Mouse (Mus musculus): Measurements from ENCODE around the gene Becn1. TPM values are rescaled to one million over a fixed set of nuclear protein-coding genes. Genes with fewer than 3 reads are reported as not detected.
A peak's percentile ranks its signal among the peaks of the same experiment; 100 is the strongest.
"Not testable (repeated sequence)": the region's sequence is repeated elsewhere in the genome, so short reads cannot be mapped to it uniquely, and the experiment has no call there.

Gene Becn1
- polyA plus RNA-seq, 1 experiment from 2014 or later: 175 TPM

DNA sequence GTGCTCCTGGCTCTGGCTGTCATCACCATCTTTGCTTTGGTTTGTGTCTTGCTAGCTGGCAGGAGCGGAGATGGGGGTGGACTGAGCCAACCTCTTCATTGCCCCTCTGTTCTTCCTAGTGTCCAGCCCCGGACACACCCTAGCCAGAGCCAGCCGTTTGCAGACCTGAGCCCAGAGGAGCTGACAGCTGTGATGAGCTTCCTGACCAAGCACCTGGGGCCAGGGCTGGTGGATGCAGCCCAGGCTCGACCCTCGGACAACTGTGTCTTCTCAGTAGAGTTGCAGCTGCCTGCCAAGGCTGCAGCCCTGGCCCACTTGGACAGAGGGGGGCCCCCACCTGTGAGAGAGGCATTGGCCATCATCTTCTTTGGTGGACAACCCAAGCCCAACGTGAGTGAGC lies 28.9 kb upstream of the Becn1 start:
- not testable (repeated sequence) for H3K4me2 ChIP-seq; H3K36me3 ChIP-seq; H3K9ac ChIP-seq (replicated peaks); ATAC-seq (ENCODE audit: low FRiP score); H3K9me3 ChIP-seq (replicated peaks); H3K4me1 ChIP-seq; H3K4me3 ChIP-seq (replicated peaks); H3K27ac ChIP-seq (replicated peaks); H3K27me3 ChIP-seq (replicated peaks)
- 86% methylated on average over 6 of the region's 6 CpGs for WGBS

DNA sequence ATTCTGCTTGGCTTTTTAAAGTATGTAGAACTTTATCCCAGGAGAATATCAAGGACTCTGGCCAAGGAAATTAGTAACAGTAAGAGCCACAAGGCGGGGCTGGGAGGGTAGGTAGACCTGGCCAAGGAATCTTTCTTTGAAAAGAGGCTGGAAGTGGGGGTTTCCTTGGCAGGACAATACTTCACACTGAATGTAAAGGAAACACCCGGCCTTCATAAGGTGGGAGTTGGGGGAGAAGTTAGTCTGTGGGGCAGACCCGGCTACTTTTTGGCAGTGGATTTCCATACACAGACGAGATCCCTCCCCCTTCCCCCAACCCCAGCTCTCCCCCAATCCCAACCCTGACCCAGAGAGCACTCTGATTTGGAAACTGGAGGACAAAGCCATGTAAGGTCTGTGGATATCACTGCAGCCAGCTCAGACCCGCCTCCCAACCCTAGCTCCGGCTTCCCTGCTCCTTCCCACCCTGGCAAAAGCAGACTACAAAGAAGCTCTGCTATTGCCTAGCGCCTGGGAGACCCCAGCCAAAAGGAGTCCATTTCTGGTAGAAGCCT lies 28.4 kb upstream of the Becn1 start, which contains the start of gene Aoc3:
Aoc3 (plus strand) TSS at position 235 of the 554 bp plus-strand sequence.
- Histone ChIP-seq H3K9ac (replicated peaks) (no peak within 1 kb of the TSS), H3K9me3 (replicated peaks) (no peaks in the 10 kb centered on the region), H3K27me3 (replicated peaks) (no peaks in the 10 kb centered on the region), H3K4me3 (replicated peaks) (no peak within 1 kb of the TSS), H3K36me3 (peaks cover 6% of the 10 kb centered on the region), H3K4me2 (no peak within 1 kb of the TSS), H3K4me1 (0 out of 2 replicates have a peak, but pooled peaks cover 7% of the 10 kb centered on the region), H3K27ac (replicated peaks) (no peak within 1 kb of the TSS)
- ATAC-seq (ENCODE audit: low FRiP score): no peak
- WGBS: 71% methylated on average over 7 of the region's 7 CpGs

- Histone ChIP-seq H3K4me3 (replicated peaks) (no peak overlapping the region), H3K27me3 (replicated peaks) (no peaks in the 10 kb centered on the region), H3K4me2 (no peak overlapping the region), H3K27ac (replicated peaks) (0 out of 2 replicates have a peak overlapping the region, but pooled peaks have one; percentile 5), H3K36me3 (peaks cover 19% of the 10 kb centered on the region), H3K9me3 (replicated peaks) (no peaks in the 10 kb centered on the region), H3K4me1 (0 out of 2 replicates have a peak, but pooled peaks cover 7% of the 10 kb centered on the region), H3K9ac (replicated peaks) (no peak overlapping the region)
- 76% methylated on average over 6 of the region's 6 CpGs for WGBS
- ATAC-seq (ENCODE audit: low FRiP score): no peak
Measured at GRCm38 (mm10) chr11:101328941-101329635, 27.0 kb upstream of the Becn1 start.

GRCm38 (mm10) chr11:101327311-101327710 lies 25.2 kb upstream of the Becn1 start:
- Histone ChIP-seq H3K36me3 (peaks cover 31% of the 10 kb centered on the region), H3K27me3 (replicated peaks) (no peaks in the 10 kb centered on the region)
- ATAC-seq (ENCODE audit: low FRiP score): no peak

GRCm38 (mm10) chr11:101326147-101326546 lies 24.1 kb upstream of the Becn1 start:
- peaks cover 42% of the 10 kb centered on the region for H3K36me3 ChIP-seq
- 86% methylated on average over 11 of the region's 11 CpGs for WGBS
- H3K27ac ChIP-seq (replicated peaks): no peak overlapping the region
- no peak overlapping the region for H3K4me2 ChIP-seq
- 0 out of 2 replicates have a peak, but pooled peaks cover 7% of the 10 kb centered on the region for H3K4me1 ChIP-seq
- no peaks in the 10 kb centered on the region for H3K27me3 ChIP-seq (replicated peaks)
- no peaks in the 10 kb centered on the region for H3K9me3 ChIP-seq (replicated peaks)
- ATAC-seq (ENCODE audit: low FRiP score): no peak
- H3K9ac ChIP-seq (replicated peaks): no peak overlapping the region
- H3K4me3 ChIP-seq (replicated peaks): no peak overlapping the region

More at GRCm38 (mm10) chr11:101327311-101327710, 25.2 kb upstream of the Becn1 start:
- no peak overlapping the region for H3K4me3 ChIP-seq (replicated peaks)
- H3K9ac ChIP-seq (replicated peaks): no peak overlapping the region
- 0 out of 2 replicates have a peak, but pooled peaks cover 7% of the 10 kb centered on the region for H3K4me1 ChIP-seq
- H3K4me2 ChIP-seq: no peak overlapping the region
- H3K27ac ChIP-seq (replicated peaks): no peak overlapping the region
- no peaks in the 10 kb centered on the region for H3K9me3 ChIP-seq (replicated peaks)
- 49% methylated on average over 3 of the region's 3 CpGs for WGBS

GRCm38 (mm10) chr11:101325201-101325600 lies 23.1 kb upstream of the Becn1 start:
- not testable (repeated sequence) for H3K27me3 ChIP-seq (replicated peaks); H3K27ac ChIP-seq (replicated peaks); H3K9me3 ChIP-seq (replicated peaks); ATAC-seq (ENCODE audit: low FRiP score); H3K9ac ChIP-seq (replicated peaks); H3K4me2 ChIP-seq; H3K4me1 ChIP-seq; H3K4me3 ChIP-seq (replicated peaks)
- WGBS: 93% methylated on average over 11 of the region's 11 CpGs
- H3K36me3 ChIP-seq: peaks cover 52% of the 10 kb centered on the region

DNA sequence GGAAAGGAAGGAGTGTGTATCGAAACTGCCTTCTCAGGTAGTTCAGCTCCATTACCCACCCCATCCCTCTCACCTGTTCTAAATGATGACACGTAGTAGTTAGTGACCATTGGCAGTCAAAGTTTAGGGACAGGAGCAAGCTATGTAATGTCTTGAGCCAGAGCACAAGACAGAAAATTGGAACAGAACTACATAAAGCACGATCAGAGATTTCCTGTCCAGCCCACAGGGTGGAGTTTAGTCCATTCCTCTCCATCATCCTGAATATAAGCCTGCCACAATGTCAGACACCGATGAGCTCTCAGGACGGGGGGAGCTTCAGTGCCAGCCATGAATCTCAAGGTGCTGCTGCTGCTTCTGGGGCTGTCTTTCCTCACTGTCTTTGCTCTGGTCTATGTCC lies 22.7 kb upstream of the Becn1 start, which contains the start of gene Aoc2:
Aoc2 (plus strand) TSS at position 301 of the 400 bp plus-strand sequence.
- no peaks in the 10 kb centered on the region for H3K9me3 ChIP-seq (replicated peaks)
- 0 out of 2 replicates have a peak, but pooled peaks cover 7% of the 10 kb centered on the region for H3K4me1 ChIP-seq
- no peak within 1 kb of the TSS for H3K9ac ChIP-seq (replicated peaks)
- no peak for ATAC-seq (ENCODE audit: low FRiP score)
- H3K27me3 ChIP-seq (replicated peaks): no peaks in the 10 kb centered on the region
- no peak within 1 kb of the TSS for H3K4me2 ChIP-seq
- H3K27ac ChIP-seq (replicated peaks): no peak within 1 kb of the TSS
- peaks cover 56% of the 10 kb centered on the region for H3K36me3 ChIP-seq
- H3K4me3 ChIP-seq (replicated peaks): no peak within 1 kb of the TSS
- 94% methylated on average over 5 of the region's 5 CpGs for WGBS

DNA sequence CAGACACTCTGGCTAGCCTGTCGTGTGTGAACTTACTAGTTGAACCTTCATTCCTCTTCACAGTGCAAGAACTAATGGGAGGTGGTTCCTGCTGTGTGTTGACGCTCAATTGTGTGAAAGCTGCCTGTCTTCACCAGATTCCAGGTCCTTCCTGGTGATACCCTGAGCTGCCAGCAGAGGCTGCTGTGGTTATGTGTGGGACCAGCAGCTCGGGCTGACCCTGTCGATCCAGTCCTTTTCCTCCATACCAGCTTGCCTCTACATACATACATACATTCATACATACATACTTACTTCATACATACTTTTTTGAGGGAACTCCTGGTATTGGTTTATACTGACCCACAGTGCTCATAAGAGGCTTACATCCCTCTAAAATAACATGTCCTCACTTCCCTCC lies 21.5 kb upstream of the Becn1 start:
- Histone ChIP-seq H3K27ac (replicated peaks) (no peak overlapping the region), H3K36me3 (peaks cover 67% of the 10 kb centered on the region), H3K4me2 (no peak overlapping the region), H3K9me3 (replicated peaks) (no peaks in the 10 kb centered on the region), H3K4me1 (0 out of 2 replicates have a peak, but pooled peaks cover under 1% of the 10 kb centered on the region), H3K27me3 (replicated peaks) (no peaks in the 10 kb centered on the region), H3K4me3 (replicated peaks) (no peak overlapping the region), H3K9ac (replicated peaks) (no peak overlapping the region)
- ATAC-seq (ENCODE audit: low FRiP score): peak; percentile 53; the same call in 1 of the 2 replicates
- WGBS: 11% methylated on average over 4 of the region's 4 CpGs

- H3K4me2 ChIP-seq: peak overlapping the region; percentile 96
- under 1% methylated on average over 17 of the region's 17 CpGs for WGBS
- peaks cover 37% of the 10 kb centered on the region for H3K36me3 ChIP-seq
- H3K4me3 ChIP-seq (replicated peaks): peak overlapping the region; percentile 74
- peak; percentile 51 for ATAC-seq (ENCODE audit: low FRiP score)
- H3K27me3 ChIP-seq (replicated peaks): no peaks in the 10 kb centered on the region; the same call in 1 of the 2 replicates
- peak overlapping the region; percentile 87 for H3K9ac ChIP-seq (replicated peaks)
- H3K4me1 ChIP-seq: peaks cover 24% of the 10 kb centered on the region
- peak overlapping the region; percentile 85 for H3K27ac ChIP-seq (replicated peaks)
- no peaks in the 10 kb centered on the region for H3K9me3 ChIP-seq (replicated peaks)
Measured at GRCm38 (mm10) chr11:101316501-101316917, 14.4 kb upstream of the Becn1 start.

GRCm38 (mm10) chr11:101315665-101316500 lies 13.8 kb upstream of the Becn1 start, which contains the start of gene Psme3:
Gene Psme3, plus strand, starts transcription at chr11:101316213.
- under 1% methylated on average over 55 of the region's 62 CpGs for WGBS
- Histone ChIP-seq H3K9ac (replicated peaks) (peak within 1 kb of the TSS; percentile 87), H3K4me3 (replicated peaks) (peak within 1 kb of the TSS; percentile 74), H3K36me3 (peaks cover 31% of the 10 kb centered on the region), H3K4me2 (peak within 1 kb of the TSS; percentile 96), H3K27ac (replicated peaks) (peak within 1 kb of the TSS; percentile 85), H3K27me3 (replicated peaks) (no peaks in the 10 kb centered on the region; the same call in 1 of the 2 replicates), H3K4me1 (peaks cover 24% of the 10 kb centered on the region), H3K9me3 (replicated peaks) (no peaks in the 10 kb centered on the region)
- peak; percentile 94 for ATAC-seq (ENCODE audit: low FRiP score)

DNA sequence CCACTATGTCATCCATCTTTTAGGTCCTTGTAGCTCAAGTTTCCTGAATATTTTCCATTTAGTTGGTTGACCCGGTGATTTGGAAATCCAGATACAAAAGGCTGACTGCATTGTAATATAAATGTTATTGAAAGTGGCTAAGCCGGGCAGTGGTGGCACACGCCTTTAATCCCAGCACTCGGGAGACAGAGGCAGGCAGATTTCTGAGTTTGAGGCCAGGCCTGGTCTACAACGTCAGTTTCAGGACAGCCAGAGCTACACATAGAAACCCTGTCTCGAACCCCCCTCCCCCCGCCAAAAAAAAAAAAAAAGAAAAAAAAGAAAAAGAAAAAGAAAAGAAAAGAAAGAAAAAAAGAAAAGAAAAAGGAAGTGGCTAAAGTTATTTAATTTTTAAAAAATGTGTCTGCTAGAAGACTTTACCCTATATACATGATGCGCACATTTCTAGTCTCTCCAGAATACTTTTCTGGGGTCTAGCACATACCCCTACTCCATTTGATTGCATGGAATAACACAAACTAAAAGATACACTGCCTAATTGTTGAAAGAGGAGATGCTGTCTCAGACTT lies 13.1 kb upstream of the Becn1 start:
- peaks cover 24% of the 10 kb centered on the region for H3K4me1 ChIP-seq
- H3K4me2 ChIP-seq: peak overlapping the region; percentile 96
- 88% methylated on average over 8 of the region's 8 CpGs for WGBS
- peak overlapping the region; percentile 74 for H3K4me3 ChIP-seq (replicated peaks)
- peaks cover 24% of the 10 kb centered on the region for H3K36me3 ChIP-seq
- no peaks in the 10 kb centered on the region for H3K9me3 ChIP-seq (replicated peaks)
- ATAC-seq (ENCODE audit: low FRiP score): no peak
- H3K9ac ChIP-seq (replicated peaks): peak overlapping the region; percentile 87
- H3K27me3 ChIP-seq (replicated peaks): no peaks in the 10 kb centered on the region; the same call in 1 of the 2 replicates
- H3K27ac ChIP-seq (replicated peaks): peak overlapping the region; percentile 85

All from neural tube, embryonic 15.5 days (tissue).